Mouse (Mus musculus) intestine, embryonic 16.5 days (tissue): ENCODE results near the gene Bmyc. TPM values are rescaled to one million over a fixed set of nuclear protein-coding genes. Genes with fewer than 3 reads are reported as not detected.

Experiments
- polyA plus RNA-seq: library from polyadenylated mRNA; unstranded; fragments of >200 nt; fragmentation: Nextera tagmentation; extraction: Ambion mirVana; gene quantifications from 2 replicates; pipeline ENCODE4 v1.2.1, GENCODE M21; 2015

Gene Bmyc
- polyA plus RNA-seq, 1 experiment from 2014 or later: 94.2 TPM

Other genes with a start within 250 kb of the Bmyc start
- gene Clic3, start 249.9 kb upstream of the Bmyc start, polyA plus RNA-seq: 2.6 and 2.7 TPM in 2 replicates
- gene Paxx, start 245.6 kb upstream of the Bmyc start, polyA plus RNA-seq: 31.5 and 37.4 TPM in 2 replicates
- gene Ptgds, start 236.7 kb upstream of the Bmyc start, polyA plus RNA-seq: 4.0 and 4.5 TPM in 2 replicates
- gene Lcn12, start 212.8 kb upstream of the Bmyc start, polyA plus RNA-seq: 0.32 TPM in 1 of 2 replicates, not detected in the other
- gene Fbxw5, start 206.0 kb upstream of the Bmyc start, polyA plus RNA-seq: 70.2 and 71.9 TPM in 2 replicates
- 6.8 and 8.5 TPM in 2 replicates for gene C8g, start 205.0 kb upstream of the Bmyc start, polyA plus RNA-seq
- gene Traf2, start 159.8 kb upstream of the Bmyc start, polyA plus RNA-seq: 28.4 and 34.1 TPM in 2 replicates
- gene Edf1, start 148.9 kb upstream of the Bmyc start, polyA plus RNA-seq: 343 and 364 TPM in 2 replicates
- gene Mamdc4, start 131.9 kb upstream of the Bmyc start, polyA plus RNA-seq: 582 and 797 TPM in 2 replicates
- 145 and 176 TPM in 2 replicates for gene Phpt1, start 131.5 kb upstream of the Bmyc start, polyA plus RNA-seq
- gene Ajm1, start 125.0 kb upstream of the Bmyc start, polyA plus RNA-seq: 0.93 and 1.4 TPM in 2 replicates
- 45.8 and 52.7 TPM in 2 replicates for gene Rabl6, start 98.2 kb upstream of the Bmyc start, polyA plus RNA-seq
- 0.12 and 0.18 TPM in 2 replicates for gene Ccdc183, start 89.1 kb upstream of the Bmyc start, polyA plus RNA-seq
- gene Tmem141, start 84.7 kb upstream of the Bmyc start, polyA plus RNA-seq: 25.4 and 26.6 TPM in 2 replicates
- gene Fcna, start 78.7 kb upstream of the Bmyc start, polyA plus RNA-seq: 6.6 and 7.1 TPM in 2 replicates
- not detected in 2 replicates for gene Lcn8, start 53.6 kb upstream of the Bmyc start, polyA plus RNA-seq
- gene Lcn5, start 48.8 kb upstream of the Bmyc start, polyA plus RNA-seq: not detected in 2 replicates
- not detected in 2 replicates for gene Lcn6, start 30.0 kb upstream of the Bmyc start, polyA plus RNA-seq
- gene Lcn10, start 24.0 kb upstream of the Bmyc start, polyA plus RNA-seq: not detected in 2 replicates
- gene Obp2a, start 6.7 kb upstream of the Bmyc start, polyA plus RNA-seq: not detected in 2 replicates
- not detected in 2 replicates for gene Obp2b, start 30.3 kb downstream of the Bmyc start, polyA plus RNA-seq
- not detected in 2 replicates for gene Lcn3, start 58.8 kb downstream of the Bmyc start, polyA plus RNA-seq
- gene Lcn11, start 70.3 kb downstream of the Bmyc start, polyA plus RNA-seq: not detected in 2 replicates
- gene Gm13539, start 75.5 kb downstream of the Bmyc start, polyA plus RNA-seq: not detected in 2 replicates
- gene Glt6d1, start 109.1 kb downstream of the Bmyc start, polyA plus RNA-seq: not detected in 2 replicates
- gene Lcn9, start 116.4 kb downstream of the Bmyc start, polyA plus RNA-seq: not detected in 2 replicates
- gene Sohlh1, start 140.5 kb downstream of the Bmyc start, polyA plus RNA-seq: not detected in 2 replicates
- 0.31 and 0.54 TPM in 2 replicates for gene Kcnt1, start 157.0 kb downstream of the Bmyc start, polyA plus RNA-seq